Mouse (Mus musculus) E14TG2a.4 (cell line): ENCODE results near the gene Mb.

Source experiments
- H3K27me3 ChIP-seq: 2 replicates; pipeline ENCODE4 v1.6.1; 2014; ENCODE audit warnings: low read length, control low read depth; ENCODE audit not compliant: insufficient read depth
- H3K36me3 ChIP-seq: 2 replicates; pipeline ENCODE4 v1.6.1; 2014; ENCODE audit warnings: low read length, control low read depth; ENCODE audit not compliant: insufficient read depth
- H3K4me1 ChIP-seq: replicated peaks from 2 replicates; pipeline ENCODE4 v1.6.1; 2014; ENCODE audit warnings: low read depth, low read length, control low read depth
- H3K4me3 ChIP-seq: replicated peaks from 2 replicates; pipeline ENCODE4 v1.5.1; 2014; ENCODE audit warnings: mild to moderate bottlenecking, low read length
- H3K9me3 ChIP-seq: 2 replicates; pipeline ENCODE4 v1.6.1; 2014; ENCODE audit warnings: low read length, control low read depth
- CTCF ChIP-seq: conservative IDR thresholded peaks from 2 replicates; pipeline ENCODE4 v1.5.1; 2014; ENCODE audit warnings: low read length
- NANOG ChIP-seq: IDR thresholded peaks from 2 replicates; pipeline ENCODE4 v1.6.1; 2014; ENCODE audit warnings: borderline replicate concordance, low read length, mixed read lengths
- POU5F1 ChIP-seq: IDR thresholded peaks from 2 replicates; pipeline ENCODE4 v1.6.1; 2014; ENCODE audit warnings: low read length, borderline replicate concordance

The Mb gene

DNA sequence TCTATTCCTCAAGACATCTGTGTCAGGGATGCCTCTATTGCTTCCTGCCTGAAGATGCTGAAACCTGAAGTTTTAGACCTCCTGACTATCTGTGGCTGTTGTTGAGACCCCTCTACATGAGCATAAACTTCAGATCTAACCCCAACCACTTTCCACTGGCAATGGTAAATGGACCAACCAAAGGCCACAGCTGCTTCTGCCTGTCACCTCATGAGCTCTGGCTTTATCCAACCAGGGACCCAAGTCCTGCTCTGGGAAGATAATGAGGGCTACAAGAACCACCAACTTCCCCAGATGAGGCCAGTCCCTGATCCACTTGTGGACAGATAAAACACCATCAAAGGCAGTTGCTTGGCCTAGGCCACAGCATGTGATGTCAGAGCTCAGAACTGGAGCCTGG, 32.6 kb downstream of the Mb start:
- no peak for TF ChIP-seq CTCF
- TF ChIP-seq NANOG, result no peak
- Histone ChIP-seq H3K4me1 (peaks cover 40% of the 10 kb centered on the region), H3K36me3 (no peaks in the 10 kb centered on the region), H3K9me3 (no peaks in the 10 kb centered on the region), H3K27me3 (peaks cover 22% of the 10 kb centered on the region), H3K4me3 (no peak overlapping the region)

DNA sequence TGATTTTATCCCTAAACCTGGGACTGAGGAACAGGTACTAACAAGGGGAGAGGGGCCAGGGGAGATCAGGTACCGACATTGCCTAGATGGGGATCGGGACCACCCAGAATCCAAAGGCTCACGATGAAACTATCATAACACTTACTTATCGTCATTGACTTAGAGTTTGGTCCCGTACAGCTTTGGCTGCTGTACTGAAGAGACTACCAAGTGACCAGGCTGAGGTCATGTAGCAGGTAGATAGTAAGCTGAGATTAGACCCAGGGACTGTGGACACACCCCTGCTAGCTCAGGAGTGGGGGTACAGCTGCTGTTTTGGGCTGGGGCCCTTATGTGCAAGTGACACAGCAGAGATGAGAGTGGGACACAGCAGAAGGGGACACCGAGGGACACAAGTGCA, 34.0 kb downstream of the Mb start:
- no peak overlapping the region for H3K4me3 ChIP-seq
- H3K27me3 ChIP-seq, result peaks cover 29% of the 10 kb centered on the region
- TF ChIP-seq CTCF (no peak), NANOG (no peak), POU5F1 (no peak)
- H3K36me3 ChIP-seq, result no peaks in the 10 kb centered on the region
- peaks cover 37% of the 10 kb centered on the region for H3K4me1 ChIP-seq
- no peaks in the 10 kb centered on the region for H3K9me3 ChIP-seq

DNA sequence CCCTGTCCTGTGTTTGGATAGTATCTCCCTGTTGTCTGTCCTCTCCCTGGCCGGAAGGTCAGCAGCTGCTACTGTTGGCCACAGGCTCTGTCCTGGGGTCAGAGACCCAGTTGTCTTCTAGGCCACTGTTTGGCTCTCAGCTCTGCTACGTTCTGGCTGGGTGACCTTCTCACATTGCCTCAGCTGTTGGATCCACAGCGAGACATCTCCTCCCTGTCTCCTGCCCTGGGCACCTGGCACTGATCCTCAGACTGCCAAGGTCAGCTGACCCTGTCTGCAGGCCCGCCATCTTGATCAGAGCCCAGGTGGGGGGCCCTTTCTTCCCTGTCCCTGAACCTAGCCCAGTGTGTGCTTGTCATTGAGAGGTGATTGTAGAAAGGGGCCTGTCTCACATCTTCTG, 35.5 kb downstream of the Mb start:
- peaks cover 32% of the 10 kb centered on the region for H3K4me1 ChIP-seq
- TF ChIP-seq POU5F1 (no peak), NANOG (no peak), CTCF (no peak)
- peaks cover 11% of the 10 kb centered on the region for H3K9me3 ChIP-seq
- H3K4me3 ChIP-seq, result no peak overlapping the region
- peaks cover 29% of the 10 kb centered on the region for H3K27me3 ChIP-seq
- H3K36me3 ChIP-seq, result no peaks in the 10 kb centered on the region

DNA sequence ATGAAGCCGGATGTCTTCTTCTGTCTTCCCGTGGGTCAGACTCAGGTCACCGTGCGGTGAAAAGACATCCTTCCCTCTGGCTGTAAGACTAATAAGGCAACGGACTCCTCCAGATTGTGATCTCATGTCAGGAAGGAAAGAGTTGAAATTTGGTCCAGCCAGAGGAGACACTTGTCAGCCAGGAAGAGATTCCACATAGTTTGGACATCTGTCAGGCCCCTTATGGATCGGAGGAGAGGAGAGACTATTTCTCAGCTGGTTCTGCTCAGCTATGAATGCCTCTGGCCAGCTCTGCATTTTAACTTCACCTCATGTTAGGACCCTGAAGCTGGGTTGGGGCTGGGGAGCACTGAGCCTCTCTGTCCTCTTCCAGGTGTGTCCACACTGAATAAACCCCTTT, 36.0 kb downstream of the Mb start:
- Histone ChIP-seq H3K4me3 (no peak overlapping the region), H3K9me3 (peaks cover 16% of the 10 kb centered on the region), H3K4me1 (peaks cover 32% of the 10 kb centered on the region), H3K27me3 (peaks cover 29% of the 10 kb centered on the region), H3K36me3 (no peaks in the 10 kb centered on the region)
- TF ChIP-seq CTCF, result no peak

DNA sequence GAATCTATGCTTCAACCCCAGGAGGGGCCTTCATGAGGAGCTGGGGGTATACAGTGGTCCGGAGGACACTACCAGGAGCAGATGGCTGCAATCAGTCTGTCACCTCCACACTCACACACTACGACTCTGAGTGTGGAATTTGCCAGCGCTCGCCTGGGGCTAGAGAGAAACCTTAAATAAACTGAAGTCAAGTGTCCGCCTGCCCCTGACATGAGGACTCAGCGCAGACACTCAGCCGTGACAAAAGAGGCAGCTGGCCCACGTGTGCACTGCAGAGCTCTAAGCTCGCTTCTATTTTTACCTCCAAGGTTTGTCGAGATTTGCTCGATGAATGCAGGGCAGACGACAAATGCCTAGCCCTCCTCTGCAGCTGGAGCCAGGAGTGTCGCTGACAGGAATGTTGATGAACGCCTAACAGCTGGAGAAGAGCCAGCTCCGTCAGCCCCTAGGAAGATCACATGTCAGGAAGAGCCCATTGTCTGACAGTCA, 36.7 kb downstream of the Mb start:
- Histone ChIP-seq H3K27me3 (peaks cover 29% of the 10 kb centered on the region), H3K9me3 (peaks cover 23% of the 10 kb centered on the region), H3K4me3 (peak overlapping the region; percentile 68), H3K36me3 (no peaks in the 10 kb centered on the region), H3K4me1 (peaks cover 29% of the 10 kb centered on the region)
- TF ChIP-seq CTCF (no peak), NANOG (no peak), POU5F1 (no peak)

DNA sequence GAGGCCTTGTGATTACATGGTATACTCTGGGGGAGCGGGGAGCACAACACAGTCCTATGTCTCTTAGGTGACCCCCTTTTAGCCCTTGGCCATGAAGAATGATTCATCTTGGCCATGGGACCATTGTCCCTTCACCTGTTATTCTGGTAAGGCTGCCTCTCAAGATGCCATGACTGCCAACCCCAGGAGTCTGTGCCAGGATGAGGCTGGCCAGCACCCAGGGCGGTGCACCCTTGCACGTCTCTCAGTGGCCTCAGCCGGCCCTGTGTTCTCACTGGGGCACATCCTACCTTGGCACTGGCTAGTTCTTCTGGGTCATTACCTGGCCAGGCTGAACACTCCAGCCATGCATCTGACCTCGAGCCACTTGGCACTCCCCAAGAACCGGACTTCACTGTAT, 41.6 kb downstream of the Mb start:
- Histone ChIP-seq H3K4me1 (peaks cover 14% of the 10 kb centered on the region), H3K36me3 (no peaks in the 10 kb centered on the region), H3K27me3 (peaks cover 19% of the 10 kb centered on the region), H3K9me3 (peaks cover 28% of the 10 kb centered on the region), H3K4me3 (no peak overlapping the region)
- TF ChIP-seq CTCF (no peak), NANOG (no peak), POU5F1 (no peak)

DNA sequence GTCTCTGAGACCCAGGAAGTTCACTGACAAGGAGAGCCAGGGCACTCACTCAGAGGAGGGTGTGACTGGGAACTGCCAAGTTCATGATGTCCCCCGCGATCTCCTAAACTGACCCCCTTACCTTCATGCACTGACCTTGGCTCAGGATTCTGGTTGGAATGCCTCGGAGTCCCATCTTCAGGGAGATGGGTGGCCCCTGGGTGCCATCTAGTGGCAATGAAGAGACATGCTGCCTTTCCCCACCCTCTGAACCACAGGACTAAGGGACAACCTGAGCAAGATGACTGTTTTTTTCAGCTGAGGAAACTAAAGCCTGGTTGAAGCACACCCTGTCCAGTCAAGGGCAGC, 46.6 kb downstream of the Mb start:
- Histone ChIP-seq H3K4me1 (peaks cover 17% of the 10 kb centered on the region), H3K36me3 (no peaks in the 10 kb centered on the region), H3K4me3 (no peak overlapping the region), H3K9me3 (peaks cover 5% of the 10 kb centered on the region), H3K27me3 (peaks cover 9% of the 10 kb centered on the region)
- TF ChIP-seq CTCF, result peak; percentile 86
- TF ChIP-seq POU5F1, result no peak
- TF ChIP-seq NANOG, result no peak

DNA sequence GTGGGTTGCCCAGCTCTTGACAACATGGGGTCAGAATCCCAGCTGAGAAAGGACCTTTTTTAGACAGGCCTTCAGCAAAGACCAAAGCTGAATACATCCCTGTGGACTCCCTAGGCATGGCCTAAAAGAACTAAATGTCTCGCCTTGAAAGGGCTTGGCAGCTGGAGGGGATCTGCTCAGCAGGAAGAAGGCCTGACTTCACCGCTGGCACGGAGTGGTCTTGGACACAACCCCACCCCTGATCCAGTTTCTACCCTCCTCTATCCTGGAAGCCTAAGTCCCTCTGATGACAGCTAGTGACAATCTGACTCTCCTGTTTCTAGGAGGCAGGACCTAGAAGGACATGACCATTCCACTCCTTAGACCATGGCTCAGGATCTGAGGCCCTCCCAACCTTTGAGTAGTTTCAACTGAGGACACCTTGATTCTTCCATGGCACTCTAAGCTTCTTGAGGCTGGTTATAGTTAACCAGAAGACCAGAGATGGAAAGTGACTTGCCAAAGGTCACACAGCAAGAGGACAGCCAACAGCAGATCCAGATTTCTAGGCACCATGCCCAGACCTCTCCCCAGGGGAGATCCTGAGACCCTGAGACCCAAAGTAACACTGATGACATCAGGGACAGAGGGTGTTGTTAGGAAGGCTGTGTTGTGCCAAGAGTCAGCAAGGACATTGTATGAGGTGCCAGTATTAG, 47.1 kb downstream of the Mb start:
- H3K9me3 ChIP-seq, result 0 out of 2 replicates have a peak, but pooled peaks cover under 1% of the 10 kb centered on the region
- no peak for TF ChIP-seq NANOG
- no peak for TF ChIP-seq POU5F1
- TF ChIP-seq CTCF, result no peak
- no peaks in the 10 kb centered on the region for H3K36me3 ChIP-seq
- H3K4me3 ChIP-seq, result no peak overlapping the region
- H3K4me1 ChIP-seq, result peaks cover 22% of the 10 kb centered on the region
- H3K27me3 ChIP-seq, result peaks cover 13% of the 10 kb centered on the region

DNA sequence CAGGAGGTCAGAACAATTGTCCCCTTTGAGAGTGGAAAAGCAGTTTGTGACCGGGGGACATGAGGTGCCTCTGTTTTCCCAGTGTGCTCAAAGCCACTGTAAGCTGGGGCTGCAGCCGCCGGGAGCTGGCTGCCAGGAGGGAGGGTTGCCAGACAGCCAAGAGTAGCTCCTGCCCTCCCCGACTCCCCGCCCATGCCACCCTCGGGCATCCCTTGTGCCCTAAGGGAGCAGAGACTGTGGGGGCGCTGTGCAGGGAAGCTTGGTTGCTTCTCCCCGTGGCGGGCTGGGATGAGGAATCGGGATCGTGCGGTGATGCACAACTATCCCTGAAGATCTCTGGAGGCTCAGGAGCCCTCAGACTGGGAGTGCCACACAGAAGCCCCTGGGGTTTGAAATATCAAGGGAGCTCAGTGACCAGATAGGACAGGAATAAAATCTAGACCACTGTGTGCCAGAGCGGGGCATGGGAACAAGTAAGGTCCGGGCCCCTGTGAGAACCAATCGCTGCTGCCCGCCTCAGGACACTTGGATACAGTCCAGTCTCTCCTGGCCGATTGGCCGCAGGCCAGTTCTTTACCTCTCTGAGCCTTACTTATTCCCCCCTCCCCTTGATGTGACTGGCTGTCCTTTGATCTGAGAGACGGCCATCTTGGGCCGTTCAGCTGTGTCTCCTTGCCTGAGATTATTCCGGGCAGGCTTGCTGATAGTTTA, 51.4 kb downstream of the Mb start:
- H3K4me3 ChIP-seq, result peak overlapping the region; percentile 71
- no peaks in the 10 kb centered on the region for H3K36me3 ChIP-seq
- peaks cover 43% of the 10 kb centered on the region for H3K4me1 ChIP-seq
- no peak for TF ChIP-seq NANOG
- TF ChIP-seq CTCF, result no peak
- TF ChIP-seq POU5F1, result no peak
- H3K9me3 ChIP-seq, result no peaks in the 10 kb centered on the region
- H3K27me3 ChIP-seq, result peaks cover 10% of the 10 kb centered on the region
